Mouse (Mus musculus) lung, adult 2 months (tissue): ENCODE results near the gene Col4a2.

Experiments used
- CTCF ChIP-seq: fragments of 200-500 bp; IDR thresholded peaks from 2 replicates; pipeline ENCODE4 v1.5.1; 2011; ENCODE audit warnings: mild to moderate bottlenecking, low read length, control low read depth; ENCODE audit not compliant: insufficient read depth
- POLR2A ChIP-seq: fragments of 200-500 bp; IDR thresholded peaks from 2 replicates; pipeline ENCODE4 v1.6.1; 2011; ENCODE audit warnings: low read depth, mild to moderate bottlenecking, control low read depth, low read length, borderline replicate concordance; ENCODE audit errors: extremely low read depth

DNA sequence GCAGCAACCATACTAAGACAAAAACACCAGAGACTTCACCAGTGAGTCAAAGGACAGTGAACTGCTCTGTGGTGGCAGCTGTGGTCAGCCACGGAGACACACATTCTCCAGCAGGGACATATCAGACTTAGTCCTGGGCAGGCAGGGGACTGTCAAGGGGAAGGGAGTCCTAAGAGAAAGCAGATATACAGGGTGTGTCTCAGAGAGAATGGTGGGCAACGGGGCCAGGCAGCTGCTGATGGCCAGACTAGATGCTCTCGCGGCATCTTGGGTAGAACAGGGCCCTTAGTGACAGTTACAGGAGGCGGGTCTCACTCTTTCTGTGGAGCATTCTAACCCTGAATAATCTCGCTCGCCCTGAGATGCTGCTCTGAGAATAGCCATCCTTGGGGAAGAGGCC is 131.6 kb downstream of the Col4a2 start:
- TF ChIP-seq CTCF (no peak), POLR2A (no peak)
